Mouse (Mus musculus) retina, postnatal 1 day (tissue): ENCODE measurements around the gene Cd101.

Experiments
- DNase-seq: peaks from one replicate; pipeline ENCODE4 v3.0.0-alpha.2; 2012

The Cd101 gene

GRCm38 (mm10) chr3:101029339-101029738 is at the start of gene Cd101:
Gene Cd101 (minus strand): TSS chr3:101029556.
- DNase-seq: no peak

GRCm38 (mm10) chr3:101078344-101078743 is 49.0 kb upstream of the Cd101 start:
- no peak for DNase-seq

- DNase-seq: no peak
Observed at GRCm38 (mm10) chr3:101077710-101078100, 48.3 kb upstream of the Cd101 start.

GRCm38 (mm10) chr3:101076966-101077709 is 47.8 kb upstream of the Cd101 start:
- no peak for DNase-seq

- DNase-seq: no peak
Observed at GRCm38 (mm10) chr3:101075866-101076265, 46.5 kb upstream of the Cd101 start.

- DNase-seq: no peak
Observed at GRCm38 (mm10) chr3:101073384-101073783, 44.0 kb upstream of the Cd101 start.

GRCm38 (mm10) chr3:101072506-101073215 is 43.3 kb upstream of the Cd101 start:
- no peak for DNase-seq

- DNase-seq: no peak
Observed at GRCm38 (mm10) chr3:101071576-101071975, 42.2 kb upstream of the Cd101 start.

- DNase-seq: no peak
Observed at GRCm38 (mm10) chr3:101070796-101071235, 41.5 kb upstream of the Cd101 start.

GRCm38 (mm10) chr3:101070230-101070795 is 41.0 kb upstream of the Cd101 start:
- DNase-seq: peak; percentile 12

- DNase-seq: peak; percentile 73
Observed at GRCm38 (mm10) chr3:101068701-101069100, 39.3 kb upstream of the Cd101 start.

- DNase-seq: no peak
Observed at GRCm38 (mm10) chr3:101066175-101066574, 36.8 kb upstream of the Cd101 start.

GRCm38 (mm10) chr3:101061865-101062585 is 32.7 kb upstream of the Cd101 start:
- DNase-seq: no peak

GRCm38 (mm10) chr3:101059214-101059613 is 29.9 kb upstream of the Cd101 start:
- no peak for DNase-seq

GRCm38 (mm10) chr3:101058203-101058602 is 28.8 kb upstream of the Cd101 start:
- no peak for DNase-seq

- no peak for DNase-seq
Observed at GRCm38 (mm10) chr3:101055216-101055615, 25.9 kb upstream of the Cd101 start.

- DNase-seq: no peak
Observed at GRCm38 (mm10) chr3:101051601-101052000, 22.2 kb upstream of the Cd101 start.

GRCm38 (mm10) chr3:101049997-101050396 is 20.6 kb upstream of the Cd101 start:
- DNase-seq: no peak

- DNase-seq: no peak
Observed at GRCm38 (mm10) chr3:101048781-101049180, 19.4 kb upstream of the Cd101 start.

- peak; percentile 63 for DNase-seq
Observed at GRCm38 (mm10) chr3:101047586-101048275, 18.4 kb upstream of the Cd101 start.

GRCm38 (mm10) chr3:101045431-101045830 is 16.1 kb upstream of the Cd101 start:
- no peak for DNase-seq

GRCm38 (mm10) chr3:101044686-101045085 is 15.3 kb upstream of the Cd101 start:
- DNase-seq: no peak

GRCm38 (mm10) chr3:101041997-101042396 is 12.6 kb upstream of the Cd101 start:
- peak; percentile 14 for DNase-seq
